9 mouse cellular contexts compared by ENCODE assay signal in the genomic region with DNA sequence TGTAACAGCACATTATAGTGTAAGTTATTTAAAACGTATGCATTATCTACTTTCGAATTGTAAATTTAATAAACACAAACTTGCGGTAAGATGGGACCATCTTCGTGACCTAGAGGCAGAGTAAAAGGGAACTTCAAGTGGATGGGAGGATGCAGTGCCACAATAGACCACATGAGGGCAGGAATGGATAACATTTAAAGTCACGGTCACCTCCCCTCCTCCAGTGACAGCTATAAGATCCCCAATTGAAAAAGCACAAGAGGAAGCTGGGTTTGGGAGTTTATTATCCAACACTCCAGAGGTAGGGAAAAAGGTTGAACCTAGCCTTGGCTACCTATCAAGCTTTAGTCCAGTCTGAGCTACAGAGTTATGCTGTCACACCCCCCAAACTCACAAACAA. TPM values are rescaled to one million over a fixed set of nuclear protein-coding genes. Genes with fewer than 3 reads are reported as not detected.
DNase-seq lines count a peak whose midpoint lies in the region; ATAC-seq and TF ChIP-seq lines count a peak whose summit lies in the region.
"Had no signal": no experiment of that assay in that cellular context is flagged by ENCODE, and none has a peak within 500 bp of the region (broad histone marks: within the 10 kb centered on the region; RNA-seq: fewer than 3 reads in every experiment).

No protein-coding gene starts in this region.

- H3K9me3 ChIP-seq in midbrain, embryonic 10.5 days (replicated peaks): no peaks in the 10 kb centered on the region
- H3K9me3 ChIP-seq in midbrain, embryonic 16.5 days (replicated peaks; ENCODE audit: control insufficient read depth, low read length, poor library complexity, severe bottlenecking): no peaks in the 10 kb centered on the region
- H3K9me3 ChIP-seq in midbrain, embryonic 14.5 days (ENCODE audit: control insufficient read depth, low read length): no peaks in the 10 kb centered on the region

- no peaks in the 10 kb centered on the region for H3K4me1 ChIP-seq in midbrain, embryonic 10.5 days
- no peaks in the 10 kb centered on the region for H3K4me1 ChIP-seq in midbrain, embryonic 16.5 days (ENCODE audit: control insufficient read depth, insufficient read depth, low read length)
- H3K4me1 ChIP-seq in midbrain, embryonic 14.5 days (ENCODE audit: control insufficient read depth, insufficient read depth, low read length): no peaks in the 10 kb centered on the region
- H3K4me1 ChIP-seq in thymus, adult 2 months (replicated peaks; ENCODE audit: control insufficient read depth, insufficient read depth, low read length): no peaks in the 10 kb centered on the region

- WGBS in midbrain, embryonic 10.5 days: 37% methylated on average over 5 of the region's 5 CpGs
- WGBS in midbrain, embryonic 16.5 days: 42% methylated on average over 5 of the region's 5 CpGs
- 37% methylated on average over 5 of the region's 5 CpGs for WGBS in midbrain, embryonic 14.5 days
- WGBS in thymus, adult 2 months: 23% methylated on average over 5 of the region's 5 CpGs

- H3K36me3 ChIP-seq in midbrain, embryonic 10.5 days: peaks cover 13% of the 10 kb centered on the region
- H3K36me3 ChIP-seq in midbrain, embryonic 16.5 days (ENCODE audit: control insufficient read depth, insufficient read depth, low read length): no peaks in the 10 kb centered on the region
- H3K36me3 ChIP-seq in midbrain, embryonic 14.5 days (ENCODE audit: control insufficient read depth, insufficient read depth, low read length): peaks cover 2% of the 10 kb centered on the region; the same call in 1 of the 2 replicates
- peaks cover 9% of the 10 kb centered on the region for H3K36me3 ChIP-seq in thymus, adult 2 months (ENCODE audit: control insufficient read depth, insufficient read depth, low read length)

- intact Hi-C loops in heart, postnatal 14 days (cut with DNase I): loop anchor here (5.0 kb wide), 1 partner anchor 1152 kb away; no protein-coding TSS in a partner anchor
- intact Hi-C loops in left cerebral cortex, adult 2 months (cut with DNase I): loop anchor here (5.0 to 10.0 kb wide), 3 partner anchors 1019 to 1262 kb away; no protein-coding TSS in a partner anchor

- ATAC-seq in midbrain, embryonic 16.5 days: no peak
- no peak; the same call in 1 of the 2 replicates for ATAC-seq in midbrain, embryonic 14.5 days (ENCODE audit: low FRiP score, low TSS enrichment)

- no peak for TF ChIP-seq POLR2A in thymus, adult 2 months (IDR thresholded peaks at IDR 0.05; ENCODE audit: control insufficient read depth, extremely low read depth, insufficient read depth, low read length, poor library complexity)

- no peak overlapping the region for H3K27ac ChIP-seq in midbrain, embryonic 10.5 days (replicated peaks)
- H3K27ac ChIP-seq in midbrain, embryonic 16.5 days (ENCODE audit: low read length): no peak overlapping the region
- no peak overlapping the region for H3K27ac ChIP-seq in left cerebral cortex, adult 2 months
- H3K27ac ChIP-seq in midbrain, embryonic 14.5 days (replicated peaks; ENCODE audit: low read depth, low read length): no peak overlapping the region
- no peak overlapping the region for H3K27ac ChIP-seq in thymus, adult 2 months (ENCODE audit: control insufficient read depth, insufficient read depth, low read length)

- peak; percentile 69 for TF ChIP-seq CTCF in left cerebral cortex, adult 2 months (IDR thresholded peaks at IDR 0.05)
- TF ChIP-seq CTCF in thymus, adult 2 months (IDR thresholded peaks at IDR 0.05; ENCODE audit: borderline replicate concordance, control insufficient read depth, extremely low read depth, insufficient read depth, low read length, poor library complexity): no peak

- no peak overlapping the region for H3K9ac ChIP-seq in midbrain, embryonic 16.5 days (ENCODE audit: low read depth, low read length)
- no peak overlapping the region for H3K9ac ChIP-seq in midbrain, embryonic 14.5 days (replicated peaks; ENCODE audit: low read length)

- H3K27me3 ChIP-seq in midbrain, embryonic 10.5 days (ENCODE audit: low read depth, poor library complexity, severe bottlenecking): peaks cover 16% of the 10 kb centered on the region; the same call in 1 of the 2 replicates
- H3K27me3 ChIP-seq in midbrain, embryonic 16.5 days (ENCODE audit: control insufficient read depth, insufficient read depth, low read depth, low read length): no peaks in the 10 kb centered on the region
- H3K27me3 ChIP-seq in midbrain, embryonic 14.5 days (ENCODE audit: control insufficient read depth, insufficient read depth, low read length): no peaks in the 10 kb centered on the region
- H3K27me3 ChIP-seq in thymus, adult 2 months (ENCODE audit: control insufficient read depth, insufficient read depth, low read length): no peaks in the 10 kb centered on the region

- no peak overlapping the region for H3K4me2 ChIP-seq in midbrain, embryonic 16.5 days (ENCODE audit: low read length)
- no peak overlapping the region for H3K4me2 ChIP-seq in midbrain, embryonic 14.5 days (ENCODE audit: low read length)

- H3K4me3 ChIP-seq in midbrain, embryonic 10.5 days: no peak overlapping the region
- no peak overlapping the region for H3K4me3 ChIP-seq in midbrain, embryonic 16.5 days (ENCODE audit: low read depth, low read length)
- H3K4me3 ChIP-seq in left cerebral cortex, adult 2 months: no peak overlapping the region
- H3K4me3 ChIP-seq in midbrain, embryonic 14.5 days (replicated peaks; ENCODE audit: low read depth, low read length): no peak overlapping the region
- H3K4me3 ChIP-seq in thymus, adult 2 months (ENCODE audit: control insufficient read depth, insufficient read depth, low read length): no peak overlapping the region
- H3K4me3 ChIP-seq: erythroblast, embryonic 14.5 days had no signal

- peak; percentile 40 for DNase-seq in midbrain, embryonic 10.5 days (ENCODE audit: low spot score)
- peak; percentile 62 for DNase-seq in adipocyte (ENCODE audit: low spot score)
- DNase-seq in embryo, embryonic 11.5 days (ENCODE audit: low read depth, low spot score): peak; percentile 32
- DNase-seq in heart, postnatal 14 days: peak; percentile 43 to 68
- peak; percentile 34 to 55 for DNase-seq in left cerebral cortex, adult 2 months (ENCODE audit: extremely low spot score in 1 of 2, low spot score in 2 of 2)
- peak; percentile 78 for DNase-seq in midbrain, embryonic 14.5 days
- peak; percentile 56 for DNase-seq in thymus, adult 2 months

RNA-seq across cellular contexts. Expression of a gene that starts 14.7 kb away (rescaled TPM):
- 55.8 and 78.5 TPM in 2 replicates for polyA plus RNA-seq in midbrain, embryonic 10.5 days (2016; fragmentation: Nextera tagmentation; extraction: Ambion mirVana)
- polyA plus RNA-seq in midbrain, embryonic 16.5 days (2015; fragmentation: Nextera tagmentation; extraction: Ambion mirVana): 106 and 121 TPM in 2 replicates
- total RNA-seq in heart, postnatal 14 days (2021): 10 to 100 TPM; 19.6 to 25.4 TPM
- 10 to 100 TPM; 63.4 to 73.2 TPM for total RNA-seq in left cerebral cortex, adult 2 months (2021)
- polyA plus RNA-seq in midbrain, embryonic 14.5 days (2014; fragmentation: Nextera tagmentation; extraction: Ambion mirVana): 90.2 and 116 TPM in 2 replicates
- polyA plus RNA-seq in thymus, adult 2 months (2012; rRNA removed): 14.6 and 17.0 TPM in 2 replicates
- polyA plus RNA-seq: erythroblast, embryonic 14.5 days had no signal

RNA-seq across cellular contexts. Expression of a gene that starts 27.4 kb away (rescaled TPM):
- polyA plus RNA-seq in midbrain, embryonic 10.5 days (2016; fragmentation: Nextera tagmentation; extraction: Ambion mirVana): 25.7 and 25.8 TPM in 2 replicates
- 36.8 and 37.3 TPM in 2 replicates for polyA plus RNA-seq in midbrain, embryonic 16.5 days (2015; fragmentation: Nextera tagmentation; extraction: Ambion mirVana)
- total RNA-seq in heart, postnatal 14 days (2021): 10 to 100 TPM; 32.1 to 32.8 TPM
- 10 to 100 TPM; 25.2 to 28.4 TPM for total RNA-seq in left cerebral cortex, adult 2 months (2021)
- 31.4 and 35.3 TPM in 2 replicates for polyA plus RNA-seq in midbrain, embryonic 14.5 days (2014; fragmentation: Nextera tagmentation; extraction: Ambion mirVana)
- polyA plus RNA-seq in thymus, adult 2 months (2012; rRNA removed): 8.9 and 9.1 TPM in 2 replicates

RNA-seq across cellular contexts. Expression of a gene that starts 48.7 kb away (rescaled TPM):
- polyA plus RNA-seq in midbrain, embryonic 10.5 days (2016; fragmentation: Nextera tagmentation; extraction: Ambion mirVana): not detected in 2 replicates
- 0.50 TPM in 1 of 2 replicates, not detected in the other for polyA plus RNA-seq in midbrain, embryonic 16.5 days (2015; fragmentation: Nextera tagmentation; extraction: Ambion mirVana)
- total RNA-seq in heart, postnatal 14 days (2021): not detected
- not detected for total RNA-seq in left cerebral cortex, adult 2 months (2021)
- polyA plus RNA-seq in midbrain, embryonic 14.5 days (2014; fragmentation: Nextera tagmentation; extraction: Ambion mirVana): 0.51 TPM in 1 of 2 replicates, not detected in the other
- 1.4 and 3.1 TPM in 2 replicates for polyA plus RNA-seq in thymus, adult 2 months (2012; rRNA removed)
- polyA plus RNA-seq: erythroblast, embryonic 14.5 days had no signal
